Mouse (Mus musculus) hindbrain, embryonic 16.5 days (tissue): ENCODE results near the gene Dok4. TPM values are rescaled to one million over a fixed set of nuclear protein-coding genes. Genes with fewer than 3 reads are reported as not detected.
A peak's percentile ranks its signal among the peaks of the same experiment; 100 is the strongest.
"Not testable (repeated sequence)": the region's sequence is repeated elsewhere in the genome, so short reads cannot be mapped to it uniquely, and the experiment has no call there.

Source experiments
- ATAC-seq: fragments of 200-750 bp; cut with Nextera tagmentation; 2 replicates; pipeline ENCODE4 v1.8.0; 2017; ENCODE audit warnings: moderate TSS enrichment, moderate library complexity
- H3K27ac ChIP-seq: fragments of 300-500 bp; sonication (generic); 2 replicates; pipeline ENCODE4 v1.5.1; 2014; ENCODE audit warnings: low read depth, mild to moderate bottlenecking, control low read depth, low read length, moderate library complexity
- H3K27me3 ChIP-seq: fragments of 300-500 bp; sonication (generic); replicated peaks from 2 replicates; pipeline ENCODE4 v1.6.1; 2014; ENCODE audit warnings: low read length; ENCODE audit not compliant: control insufficient read depth, insufficient read depth
- H3K36me3 ChIP-seq: fragments of 300-500 bp; sonication (generic); 2 replicates; pipeline ENCODE4 v1.6.1; 2014; ENCODE audit warnings: mild to moderate bottlenecking, low read length, moderate library complexity, mixed read lengths; ENCODE audit not compliant: control insufficient read depth, insufficient read depth
- H3K4me1 ChIP-seq: fragments of 300-500 bp; sonication (generic); 2 replicates; pipeline ENCODE4 v1.6.1; 2014; ENCODE audit warnings: low read depth, low read length; ENCODE audit not compliant: control insufficient read depth, insufficient read depth
- H3K4me2 ChIP-seq: fragments of 300-500 bp; sonication (generic); 2 replicates; pipeline ENCODE4 v1.6.1; 2014; ENCODE audit warnings: mild to moderate bottlenecking, low read length, control low read depth, moderate library complexity
- H3K4me3 ChIP-seq: fragments of 300-500 bp; sonication (generic); 2 replicates; pipeline ENCODE4 v1.5.1; 2014; ENCODE audit warnings: mild to moderate bottlenecking, low read length, control low read depth, moderate library complexity
- H3K9ac ChIP-seq: fragments of 300-500 bp; sonication (generic); 2 replicates; pipeline ENCODE4 v1.6.1; 2014; ENCODE audit warnings: low read depth, mild to moderate bottlenecking, control low read depth, low read length, moderate library complexity
- H3K9me3 ChIP-seq: fragments of 300-500 bp; sonication (generic); 2 replicates; pipeline ENCODE4 v1.6.1; 2014; ENCODE audit warnings: mild to moderate bottlenecking, low read length, moderate library complexity; ENCODE audit not compliant: control insufficient read depth
- WGBS: fragments of 180-500 bp; shearing (Covaris S2); extraction: QIAGEN DNeasy Blood & Tissue Kit; methylation state at CpG from one replicate; pipeline ENCODE4 v1.1.7; 2014; 5-methylcytosine and 5-hydroxymethylcytosine counted together
- polyA plus RNA-seq: library from polyadenylated mRNA; unstranded; fragments of >200 nt; fragmentation: Nextera tagmentation; extraction: Ambion mirVana; gene quantifications from 2 replicates; pipeline ENCODE4 v1.2.1, GENCODE M21; 2015

The Dok4 gene
- polyA plus RNA-seq, 1 experiment from 2014 or later: 91.1 TPM

DNA sequence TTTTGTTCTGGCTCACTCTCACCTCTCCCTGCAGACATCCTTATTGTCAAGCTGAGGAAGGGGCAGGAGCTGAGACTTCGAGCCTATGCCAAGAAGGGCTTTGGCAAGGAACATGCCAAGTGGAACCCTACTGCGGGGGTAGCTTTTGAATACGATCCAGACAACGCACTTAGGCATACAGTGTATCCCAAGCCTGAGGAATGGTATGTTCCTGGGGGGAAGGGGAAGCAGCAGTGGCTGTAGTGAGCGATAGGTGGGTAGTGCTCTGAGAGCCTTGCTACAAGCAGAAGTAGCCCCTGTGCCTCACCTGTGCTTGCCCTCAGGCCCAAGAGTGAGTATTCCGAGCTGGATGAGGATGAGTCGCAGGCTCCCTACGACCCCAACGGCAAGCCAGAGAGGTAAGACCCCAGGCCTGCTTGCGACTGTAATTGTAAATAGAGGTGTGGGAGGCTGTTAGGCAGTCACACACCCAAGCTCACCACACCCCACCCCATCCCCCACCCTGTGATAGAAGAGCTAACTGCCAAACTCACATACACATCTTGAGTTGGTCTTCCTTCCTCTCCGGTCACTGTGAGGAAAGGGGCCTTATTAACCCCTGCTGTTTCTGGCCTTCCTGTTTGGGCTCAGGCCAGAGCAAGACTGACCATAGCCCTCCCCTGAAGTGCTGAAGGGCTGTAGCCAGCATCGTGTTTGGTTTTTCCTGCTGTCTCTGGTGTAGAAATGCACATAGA is 13.5 kb downstream of the Dok4 start:
- 88% methylated on average over 12 of the region's 12 CpGs for WGBS
- Histone ChIP-seq H3K4me1 (peaks cover 16% of the 10 kb centered on the region), H3K9me3 (no peaks in the 10 kb centered on the region), H3K27me3 (no peaks in the 10 kb centered on the region), H3K4me2 (no peak overlapping the region), H3K36me3 (peaks cover 45% of the 10 kb centered on the region), H3K27ac (no peak overlapping the region), H3K4me3 (no peak overlapping the region), H3K9ac (no peak overlapping the region)
- no peak for ATAC-seq

DNA sequence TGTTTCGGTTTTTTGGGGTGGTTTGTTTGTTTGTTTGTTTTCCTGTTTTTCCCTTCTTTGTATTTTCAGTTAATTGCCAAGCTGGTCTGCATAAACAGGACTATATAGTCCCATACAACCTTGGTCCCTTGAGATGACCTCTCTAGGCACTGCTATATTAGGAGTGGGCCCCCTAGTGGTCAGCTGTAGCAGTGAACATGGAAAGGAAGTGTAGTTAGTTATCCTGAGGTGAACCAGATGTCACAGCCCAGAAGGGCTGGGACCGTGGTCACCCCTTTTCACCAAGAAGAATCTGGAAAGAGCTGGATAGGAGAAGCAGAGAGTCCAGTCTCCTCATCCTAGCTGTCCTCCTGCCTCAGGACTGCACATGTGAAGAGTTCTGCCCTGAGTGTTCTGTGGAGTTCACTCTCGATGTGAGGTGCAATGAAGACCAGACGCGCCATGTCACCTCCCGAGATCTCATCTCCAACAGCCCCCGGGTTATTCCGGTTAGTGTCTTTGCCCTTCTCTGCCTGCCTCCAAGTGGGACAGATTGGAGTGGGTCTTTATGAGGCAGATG is 14.7 kb downstream of the Dok4 start:
- Histone ChIP-seq H3K27ac (no peak overlapping the region), H3K9me3 (no peaks in the 10 kb centered on the region), H3K36me3 (peaks cover 37% of the 10 kb centered on the region), H3K27me3 (no peaks in the 10 kb centered on the region), H3K4me2 (no peak overlapping the region), H3K4me3 (no peak overlapping the region), H3K9ac (no peak overlapping the region), H3K4me1 (peaks cover 16% of the 10 kb centered on the region)
- ATAC-seq: no peak
- whole genome bisulfite sequencing: 75% methylated on average over 8 of the region's 8 CpGs

DNA sequence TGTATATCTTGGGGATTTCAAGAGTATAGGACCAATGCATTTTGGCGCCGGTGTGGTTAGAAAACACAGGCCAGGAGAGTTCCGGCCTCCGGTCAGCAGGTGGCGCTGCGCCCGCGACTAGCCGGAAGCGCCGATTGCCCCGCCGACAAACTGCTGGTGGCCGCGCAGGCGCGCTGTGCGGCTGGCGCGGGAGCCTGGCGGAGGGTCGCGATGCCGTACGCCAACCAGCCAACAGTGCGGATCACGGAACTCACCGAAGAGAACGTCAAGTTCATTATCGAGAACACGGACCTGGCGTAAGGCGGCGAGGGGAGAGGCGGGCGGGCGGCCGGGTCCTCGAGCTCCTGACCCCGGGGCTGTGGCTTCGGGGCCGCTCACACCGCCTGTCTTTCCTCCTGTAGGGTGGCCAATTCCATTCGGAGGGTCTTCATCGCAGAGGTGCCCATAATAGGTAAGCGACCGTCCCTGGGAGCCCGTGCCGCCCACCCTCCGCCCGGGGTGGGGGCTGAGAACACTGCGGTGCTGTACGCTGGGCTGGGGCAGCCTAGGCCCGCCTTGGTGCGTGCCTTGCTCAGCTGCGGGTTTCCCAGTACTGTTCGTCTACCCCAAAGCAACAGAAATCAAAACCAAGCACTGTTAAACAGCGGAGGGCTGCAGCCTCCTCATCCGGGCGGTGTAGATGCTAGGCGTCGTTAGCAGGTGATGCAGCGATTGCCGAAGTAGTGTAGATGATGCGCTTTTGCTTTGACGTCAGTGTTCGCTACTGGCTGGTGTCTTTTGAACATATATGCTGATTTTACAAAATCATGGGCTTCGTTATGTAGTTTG is 18.6 kb downstream of the Dok4 start, which contains the start of gene Polr2c:
TSS of gene Polr2c (plus strand) at position 105 of the 828 bp plus-strand sequence.
- Histone ChIP-seq H3K27me3 (no peaks in the 10 kb centered on the region), H3K4me2 (peak within 1 kb of the TSS; percentile 80), H3K9ac (peak within 1 kb of the TSS; percentile 91), H3K9me3 (no peaks in the 10 kb centered on the region), H3K4me1 (peaks cover 16% of the 10 kb centered on the region), H3K27ac (peak within 1 kb of the TSS; percentile 83), H3K36me3 (peaks cover 22% of the 10 kb centered on the region), H3K4me3 (peak within 1 kb of the TSS; percentile 95)
- WGBS: under 1% methylated on average over 68 of the region's 68 CpGs
- peak; percentile 84 for ATAC-seq

- 30% methylated on average over 5 of the region's 5 CpGs for WGBS
- H3K36me3 ChIP-seq: peaks cover 22% of the 10 kb centered on the region
- peaks cover 16% of the 10 kb centered on the region for H3K4me1 ChIP-seq
- no peaks in the 10 kb centered on the region for H3K27me3 ChIP-seq
- no peak overlapping the region for H3K27ac ChIP-seq
- no peak overlapping the region for H3K9ac ChIP-seq
- H3K9me3 ChIP-seq: no peaks in the 10 kb centered on the region
- H3K4me3 ChIP-seq: no peak overlapping the region; the same call in 1 of the 2 replicates
- ATAC-seq: no peak
- H3K4me2 ChIP-seq: peak overlapping the region; percentile 31
Measured at GRCm38 (mm10) chr8:94857011-94857345, 19.2 kb downstream of the Dok4 start.

DNA sequence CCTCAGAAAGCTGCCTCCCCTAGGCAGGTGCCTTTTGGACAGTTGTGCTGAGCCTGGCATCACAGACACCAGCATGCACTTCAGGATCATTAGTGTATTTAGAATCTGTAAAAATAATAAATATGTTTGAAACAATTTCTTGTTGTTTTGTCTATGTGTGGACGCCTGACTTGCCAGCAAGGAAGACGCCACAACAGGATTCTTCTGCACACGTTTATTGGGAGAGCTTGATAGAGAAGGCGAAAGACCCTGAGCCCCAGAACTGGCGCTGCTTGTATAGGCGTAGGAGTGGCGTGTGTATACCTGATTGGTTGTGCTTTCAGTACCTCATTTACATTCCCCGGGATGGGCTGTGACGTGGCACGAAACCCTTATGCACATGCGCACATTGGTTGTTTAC is 21.4 kb downstream of the Dok4 start:
- ATAC-seq, H3K9ac ChIP-seq, H3K27me3 ChIP-seq, H3K4me2 ChIP-seq, H3K27ac ChIP-seq, H3K4me3 ChIP-seq, H3K9me3 ChIP-seq: not testable (repeated sequence)
- H3K4me1 ChIP-seq: peaks cover 16% of the 10 kb centered on the region
- 90% methylated on average over 11 of the region's 11 CpGs for WGBS
- peaks cover 34% of the 10 kb centered on the region for H3K36me3 ChIP-seq

- ATAC-seq: no peak
- Histone ChIP-seq H3K27ac (no peak overlapping the region), H3K9me3 (no peaks in the 10 kb centered on the region), H3K4me1 (no peaks in the 10 kb centered on the region), H3K9ac (no peak overlapping the region), H3K36me3 (peaks cover 41% of the 10 kb centered on the region), H3K4me2 (no peak overlapping the region), H3K27me3 (no peaks in the 10 kb centered on the region), H3K4me3 (no peak overlapping the region)
- WGBS: 94% methylated on average over 5 of the region's 5 CpGs
Measured at GRCm38 (mm10) chr8:94850049-94850448, 26.1 kb downstream of the Dok4 start.

- no peak overlapping the region for H3K4me2 ChIP-seq
- no peaks in the 10 kb centered on the region for H3K9me3 ChIP-seq
- H3K9ac ChIP-seq: no peak overlapping the region
- 58% methylated on average over 2 of the region's 2 CpGs for WGBS
- H3K4me1 ChIP-seq: peaks cover 15% of the 10 kb centered on the region
- H3K36me3 ChIP-seq: peaks cover 11% of the 10 kb centered on the region; the same call in 1 of the 2 replicates
- H3K27ac ChIP-seq: no peak overlapping the region
- no peaks in the 10 kb centered on the region for H3K27me3 ChIP-seq
- ATAC-seq: no peak
- no peak overlapping the region for H3K4me3 ChIP-seq
Measured at GRCm38 (mm10) chr8:94841183-94841582, 34.9 kb downstream of the Dok4 start.

DNA sequence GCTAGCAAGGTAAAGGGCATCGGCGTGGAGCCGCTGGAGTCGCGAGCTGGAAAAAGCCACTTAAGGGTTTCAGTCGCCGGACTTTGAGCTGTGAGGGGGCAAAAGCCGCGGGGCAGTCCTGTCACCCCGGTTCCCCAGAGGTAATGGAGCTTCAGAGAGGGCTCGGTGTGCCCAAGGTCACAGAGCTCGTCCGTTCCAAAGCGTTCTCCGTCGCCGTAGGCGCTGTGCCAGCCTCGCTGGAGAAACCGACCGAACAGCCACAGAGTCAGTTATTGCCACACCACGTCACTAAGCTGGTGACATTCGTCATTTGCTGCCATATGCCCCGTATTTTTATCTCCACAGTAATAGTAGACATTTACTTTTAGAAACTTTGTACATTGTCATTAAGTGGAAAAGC is 37.5 kb downstream of the Dok4 start:
- Histone ChIP-seq H3K27ac (peak overlapping the region; percentile 94), H3K9me3 (no peaks in the 10 kb centered on the region), H3K9ac (peak overlapping the region; percentile 90), H3K4me2 (peak overlapping the region; percentile 74), H3K27me3 (no peaks in the 10 kb centered on the region), H3K4me3 (peak overlapping the region; percentile 58), H3K36me3 (no peaks in the 10 kb centered on the region), H3K4me1 (peaks cover 15% of the 10 kb centered on the region)
- peak; percentile 62 for ATAC-seq
- WGBS: under 1% methylated on average over 24 of the region's 24 CpGs
